Mouse (Mus musculus): ENCODE data around the gene Nop53. TPM values are rescaled to one million over a fixed set of nuclear protein-coding genes. Genes with fewer than 3 reads are reported as not detected.

Gene Nop53
- polyA plus RNA-seq, 1 experiment from 2014 or later, result 139 TPM

DNA sequence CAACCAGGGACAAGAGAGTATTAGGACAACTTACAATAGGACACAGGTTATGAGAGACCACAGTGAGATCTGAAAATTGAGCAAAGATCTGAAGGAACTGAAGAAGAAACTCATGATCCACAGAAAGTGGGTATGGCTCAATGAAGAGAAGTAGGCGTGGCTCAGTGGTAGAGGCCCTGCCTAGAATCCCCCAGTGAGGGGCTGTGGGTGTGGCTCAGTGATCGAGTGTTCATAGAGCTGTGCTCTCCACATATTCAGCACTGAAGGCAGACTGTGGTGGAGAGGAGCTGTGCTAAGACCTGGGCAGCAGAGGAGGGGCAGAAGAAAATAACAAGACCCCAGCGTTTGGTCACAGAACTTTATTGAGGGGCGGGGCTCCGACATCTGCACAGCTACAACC lies 8.4 kb downstream of the Nop53 start:
- Histone ChIP-seq H3K4me2 (replicated peaks; ENCODE audit: low read depth) (no peak overlapping the region), H3K36me3 (ENCODE audit: control insufficient read depth, insufficient read depth, low read length) (peaks cover 42% of the 10 kb centered on the region), H3K27me3 (ENCODE audit: control insufficient read depth, insufficient read depth, low read length) (no peaks in the 10 kb centered on the region), H3K27ac (replicated peaks) (no peak overlapping the region), H3K4me3 (ENCODE audit: low read depth, low read length) (no peak overlapping the region), H3K9ac (ENCODE audit: low read length) (no peak overlapping the region), H3K9me3 (ENCODE audit: control insufficient read depth, low read length) (no peaks in the 10 kb centered on the region), H3K4me1 (replicated peaks; ENCODE audit: control insufficient read depth, insufficient read depth) (no peaks in the 10 kb centered on the region)
- ATAC-seq (ENCODE audit: low FRiP score, low TSS enrichment) (no peak), DNase-seq (ENCODE audit: low spot score) (no peak)
- 85% methylated on average over 5 of the region's 5 CpGs for WGBS
- TF ChIP-seq CTCF (IDR thresholded peaks at IDR 0.05; ENCODE audit: low read depth) (no peak), EP300 (optimal IDR thresholded peaks at IDR 0.05) (no peak)

- H3K9me3 ChIP-seq (ENCODE audit: control insufficient read depth, low read length), result no peaks in the 10 kb centered on the region
- ATAC-seq (ENCODE audit: low FRiP score, low TSS enrichment) (no peak; the same call in 1 of the 2 replicates), DNase-seq (ENCODE audit: low spot score) (no peak)
- H3K36me3 ChIP-seq (ENCODE audit: control insufficient read depth, insufficient read depth, low read length), result peaks cover 14% of the 10 kb centered on the region
- peak overlapping the region; percentile 45; the same call in 1 of the 2 replicates for H3K27ac ChIP-seq (replicated peaks)
- H3K27me3 ChIP-seq (ENCODE audit: control insufficient read depth, insufficient read depth, low read length), result no peaks in the 10 kb centered on the region
- no peak overlapping the region for H3K4me3 ChIP-seq (ENCODE audit: low read depth, low read length)
- no peaks in the 10 kb centered on the region for H3K4me1 ChIP-seq (replicated peaks; ENCODE audit: control insufficient read depth, insufficient read depth)
- H3K9ac ChIP-seq (ENCODE audit: low read length), result no peak overlapping the region
- WGBS, result 51% methylated on average over 16 of the region's 16 CpGs
- TF ChIP-seq EP300 (optimal IDR thresholded peaks at IDR 0.05) (no peak), CTCF (IDR thresholded peaks at IDR 0.05; ENCODE audit: low read depth) (no peak)
- no peak overlapping the region for H3K4me2 ChIP-seq (replicated peaks; ENCODE audit: low read depth)
These were observed 12.2 kb downstream of the Nop53 start for GRCm38 (mm10) chr7:15933437-15934359.

DNA sequence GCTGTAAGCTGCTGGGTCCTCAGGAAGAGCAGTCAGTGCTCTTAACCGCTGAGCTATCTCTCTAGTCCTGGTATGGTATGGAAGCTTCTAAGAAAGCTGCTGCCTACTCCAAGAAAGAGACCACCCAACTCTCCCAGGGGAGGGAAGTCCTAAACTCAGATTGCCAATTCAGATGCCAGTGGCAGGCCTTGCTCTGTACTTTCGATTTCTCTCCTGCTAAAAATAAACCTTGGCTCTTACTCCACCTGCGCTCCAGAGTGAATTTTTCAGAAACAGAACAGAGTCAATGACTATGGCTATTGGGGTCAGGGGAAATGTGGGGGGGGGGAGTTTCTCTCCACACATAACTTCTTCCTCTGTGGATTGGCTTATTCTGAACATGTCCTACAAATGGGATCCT lies 14.2 kb downstream of the Nop53 start:
- TF ChIP-seq CTCF (IDR thresholded peaks at IDR 0.05; ENCODE audit: low read depth) (no peak), EP300 (optimal IDR thresholded peaks at IDR 0.05) (no peak)
- WGBS, result 53% methylated on average over 3 of the region's 3 CpGs
- Histone ChIP-seq H3K9me3 (ENCODE audit: control insufficient read depth, low read length) (no peaks in the 10 kb centered on the region), H3K4me2 (replicated peaks; ENCODE audit: low read depth) (no peak overlapping the region), H3K4me3 (ENCODE audit: low read depth, low read length) (no peak overlapping the region), H3K4me1 (replicated peaks; ENCODE audit: control insufficient read depth, insufficient read depth) (no peaks in the 10 kb centered on the region), H3K27me3 (ENCODE audit: control insufficient read depth, insufficient read depth, low read length) (no peaks in the 10 kb centered on the region), H3K27ac (replicated peaks) (no peak overlapping the region), H3K36me3 (ENCODE audit: control insufficient read depth, insufficient read depth, low read length) (no peaks in the 10 kb centered on the region), H3K9ac (ENCODE audit: low read length) (no peak overlapping the region)
- ATAC-seq (ENCODE audit: low FRiP score, low TSS enrichment), result no peak
- DNase-seq (ENCODE audit: low spot score), result no peak

DNA sequence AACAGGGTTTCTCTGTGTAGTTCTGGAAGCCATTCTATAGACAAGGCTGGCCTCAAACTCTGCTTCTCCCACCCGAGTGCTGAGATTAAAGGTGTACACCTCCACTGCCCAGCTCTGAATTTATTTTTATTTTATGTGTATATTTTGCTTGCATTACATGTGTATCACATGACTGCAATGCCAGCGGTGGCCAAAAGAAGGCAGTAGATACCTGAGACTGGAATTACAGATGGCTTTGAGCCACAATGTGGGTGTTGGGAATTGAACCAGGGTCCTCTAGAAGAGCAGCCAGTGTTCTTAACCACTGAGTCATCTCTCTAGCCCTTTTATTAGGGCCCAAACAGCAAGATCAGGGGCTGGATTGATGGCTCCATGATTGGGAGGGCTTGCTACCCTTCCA lies 15.3 kb downstream of the Nop53 start:
- H3K27ac ChIP-seq (replicated peaks), result no peak overlapping the region
- H3K9ac ChIP-seq (ENCODE audit: low read length), result no peak overlapping the region
- ATAC-seq (ENCODE audit: low FRiP score, low TSS enrichment) (no peak), DNase-seq (ENCODE audit: low spot score) (no peak)
- H3K4me3 ChIP-seq (ENCODE audit: low read depth, low read length), result no peak overlapping the region
- no peaks in the 10 kb centered on the region for H3K9me3 ChIP-seq (ENCODE audit: control insufficient read depth, low read length)
- WGBS, result 69% methylated on average over 2 of the region's 2 CpGs
- TF ChIP-seq EP300 (optimal IDR thresholded peaks at IDR 0.05), result no peak
- peak; percentile 46 for TF ChIP-seq CTCF (IDR thresholded peaks at IDR 0.05; ENCODE audit: low read depth)
- no peak overlapping the region for H3K4me2 ChIP-seq (replicated peaks; ENCODE audit: low read depth)
- H3K36me3 ChIP-seq (ENCODE audit: control insufficient read depth, insufficient read depth, low read length), result no peaks in the 10 kb centered on the region
- no peaks in the 10 kb centered on the region for H3K27me3 ChIP-seq (ENCODE audit: control insufficient read depth, insufficient read depth, low read length)
- no peaks in the 10 kb centered on the region for H3K4me1 ChIP-seq (replicated peaks; ENCODE audit: control insufficient read depth, insufficient read depth)

DNA sequence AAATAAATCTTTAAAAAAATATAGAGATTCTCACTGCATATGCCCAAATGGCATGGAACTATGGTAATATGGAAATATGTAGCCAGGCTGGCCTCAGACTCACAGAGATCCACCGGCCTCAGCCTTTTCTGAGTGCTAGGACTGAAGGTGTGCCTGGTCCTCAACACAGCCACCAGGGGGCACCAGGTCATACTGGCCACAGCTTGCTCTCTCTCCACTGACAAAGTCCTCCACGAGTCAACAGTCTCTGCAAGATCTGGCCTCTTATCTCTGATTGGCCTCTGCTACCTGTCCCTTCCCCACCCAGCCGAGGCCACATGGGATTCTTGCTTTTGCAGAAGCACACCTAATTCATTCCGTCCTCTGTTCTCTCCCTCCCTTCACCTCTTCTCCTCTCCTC lies 16.0 kb downstream of the Nop53 start:
- H3K9ac ChIP-seq (ENCODE audit: low read length), result no peak overlapping the region
- H3K27ac ChIP-seq (replicated peaks), result no peak overlapping the region
- no peak overlapping the region for H3K4me2 ChIP-seq (replicated peaks; ENCODE audit: low read depth)
- DNase-seq (ENCODE audit: low spot score) (peak; percentile 68), ATAC-seq (ENCODE audit: low FRiP score, low TSS enrichment) (peak; percentile 80)
- no peak overlapping the region for H3K4me3 ChIP-seq (ENCODE audit: low read depth, low read length)
- H3K9me3 ChIP-seq (ENCODE audit: control insufficient read depth, low read length), result no peaks in the 10 kb centered on the region
- WGBS, result 23% methylated on average over 4 of the region's 4 CpGs
- no peaks in the 10 kb centered on the region for H3K36me3 ChIP-seq (ENCODE audit: control insufficient read depth, insufficient read depth, low read length)
- H3K4me1 ChIP-seq (replicated peaks; ENCODE audit: control insufficient read depth, insufficient read depth), result no peaks in the 10 kb centered on the region
- no peaks in the 10 kb centered on the region for H3K27me3 ChIP-seq (ENCODE audit: control insufficient read depth, insufficient read depth, low read length)
- TF ChIP-seq EP300 (optimal IDR thresholded peaks at IDR 0.05), result no peak
- peak; percentile 80 for TF ChIP-seq CTCF (IDR thresholded peaks at IDR 0.05; ENCODE audit: low read depth)

DNA sequence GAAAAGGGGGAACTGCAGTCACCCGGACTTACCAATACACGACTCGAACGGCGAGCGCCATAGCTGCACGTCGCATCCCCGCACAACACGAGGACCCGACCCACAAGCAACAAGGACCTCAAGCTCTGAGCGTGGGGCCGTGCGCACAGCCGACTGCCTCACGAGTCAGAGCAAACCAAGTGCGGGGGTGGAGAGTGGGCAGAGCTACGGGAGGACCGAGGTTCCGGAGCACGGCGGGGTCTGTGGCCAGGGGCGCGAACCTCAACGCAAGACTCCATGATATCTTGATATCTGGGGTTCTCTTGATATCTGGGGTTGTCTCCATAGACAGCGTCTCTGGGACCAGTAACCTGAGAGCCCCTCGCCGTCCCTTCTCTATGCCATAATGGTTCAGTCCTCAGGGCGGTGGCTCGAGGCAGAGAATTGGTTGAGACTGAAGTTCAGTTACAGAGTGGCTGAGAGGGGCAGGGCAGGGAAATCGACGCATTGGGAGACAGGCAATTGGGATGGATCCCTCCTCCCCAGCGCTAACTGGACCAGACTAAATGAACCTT lies 23.6 kb downstream of the Nop53 start, which contains the start of gene Selenow:
Selenow (minus strand) TSS at position 183 of the 554 bp plus-strand sequence.
- TF ChIP-seq EP300 (optimal IDR thresholded peaks at IDR 0.05) (peak; percentile 57), CTCF (IDR thresholded peaks at IDR 0.05; ENCODE audit: low read depth) (no peak; the same call in 1 of the 2 replicates)
- H3K9ac ChIP-seq (ENCODE audit: low read length), result peak within 1 kb of the TSS; percentile 84
- H3K36me3 ChIP-seq (ENCODE audit: control insufficient read depth, insufficient read depth, low read length), result peaks cover 6% of the 10 kb centered on the region; the same call in 1 of the 2 replicates
- H3K27me3 ChIP-seq (ENCODE audit: control insufficient read depth, insufficient read depth, low read length), result no peaks in the 10 kb centered on the region
- peak within 1 kb of the TSS; percentile 87 for H3K27ac ChIP-seq (replicated peaks)
- H3K4me1 ChIP-seq (replicated peaks; ENCODE audit: control insufficient read depth, insufficient read depth), result peaks cover 6% of the 10 kb centered on the region; the same call in 1 of the 2 replicates
- under 1% methylated on average over 33 of the region's 33 CpGs for WGBS
- H3K4me3 ChIP-seq (ENCODE audit: low read depth, low read length), result peak within 1 kb of the TSS; percentile 66
- ATAC-seq (ENCODE audit: low FRiP score, low TSS enrichment), result peak; percentile 97
- peak within 1 kb of the TSS; percentile 76 for H3K4me2 ChIP-seq (replicated peaks; ENCODE audit: low read depth)
- H3K9me3 ChIP-seq (ENCODE audit: control insufficient read depth, low read length), result no peaks in the 10 kb centered on the region
- peak; percentile 91 for DNase-seq (ENCODE audit: low spot score)
